Mouse (Mus musculus) G1E (cell line): ENCODE results near the gene Pde4d.

ENCODE experiments used
- CTCF ChIP-seq: IDR thresholded peaks from 2 replicates; pipeline ENCODE4 v1.5.1; 2012; ENCODE audit warnings: low read depth, low read length, inconsistent platforms, mixed read lengths
- GATA1 ChIP-seq: IDR thresholded peaks from 2 replicates; pipeline ENCODE4 v1.6.1; 2012; ENCODE audit warnings: borderline replicate concordance, low read length, inconsistent platforms, mixed read lengths
- TAL1 ChIP-seq: conservative IDR thresholded peaks from 2 replicates; pipeline ENCODE4 v1.6.1; 2012; ENCODE audit warnings: low read depth, low read length, inconsistent platforms, mixed read lengths

- TF ChIP-seq TAL1 (no peak), CTCF (no peak), GATA1 (no peak)
Measured at GRCm38 (mm10) chr13:109260796-109261516, 811.2 kb downstream of the Pde4d start.
